Mouse (Mus musculus) gastrocnemius, postnatal 10 days (tissue): ENCODE data around the gene Rab44. TPM values are rescaled to one million over a fixed set of nuclear protein-coding genes. Genes with fewer than 3 reads are reported as not detected.
A peak's percentile ranks its signal among the peaks of the same experiment; 100 is the strongest.

Experiments
- DNase-seq: peaks from one replicate; pipeline ENCODE4 v3.0.0; 2021; ENCODE audit warnings: mixed read lengths
- total RNA-seq, 2 experiments: library from RNA; stranded (reverse); gene quantifications; 2 replicates each; pipeline ENCODE4 v1.2.3; 2021

The Rab44 gene
- total RNA-seq, 2 experiments from 2014 or later, result 0.68 to 1.6 TPM

- no peak for DNase-seq
Measured at GRCm38 (mm10) chr17:29168996-29169601, 55.2 kb downstream of the Rab44 start.

GRCm38 (mm10) chr17:29170431-29171000 is 56.6 kb downstream of the Rab44 start:
- no peak for DNase-seq

DNA sequence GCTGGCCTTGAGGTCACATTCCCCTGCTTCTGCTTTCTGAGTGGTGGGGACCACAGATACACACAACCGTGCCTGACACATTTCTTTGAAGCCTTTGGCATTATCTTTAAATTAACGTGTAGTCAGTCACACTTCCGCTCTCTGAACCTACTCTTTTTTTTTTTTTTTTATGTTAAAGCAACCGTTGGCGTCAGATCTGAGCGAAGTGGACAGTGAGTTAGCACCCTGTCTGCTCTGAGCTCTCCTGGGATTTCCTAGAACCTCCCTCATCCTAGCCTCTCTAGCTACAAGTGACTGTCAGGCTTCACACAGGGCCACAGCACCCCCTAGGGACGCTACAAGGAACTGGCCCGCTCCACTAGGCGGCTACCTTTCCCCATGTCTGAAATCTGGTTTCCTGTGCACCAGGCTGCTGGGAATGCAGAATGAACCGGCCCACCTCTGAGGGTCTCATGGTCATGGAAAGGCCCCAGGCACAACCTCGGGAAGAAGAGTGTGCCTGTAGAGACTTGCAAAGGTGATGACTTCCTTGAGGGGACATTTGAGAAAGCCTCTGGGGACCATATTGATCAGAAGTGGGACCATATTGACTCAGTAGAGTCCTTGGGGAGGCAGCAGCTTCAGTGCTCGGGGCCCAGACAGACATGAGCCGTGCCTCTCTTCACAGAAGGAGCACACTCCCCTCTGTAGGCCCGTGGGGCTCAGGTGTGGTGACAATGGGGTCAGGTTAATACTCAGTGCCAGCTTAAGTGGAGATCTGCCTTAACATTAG is 57.2 kb downstream of the Rab44 start:
- peak; percentile 84 for DNase-seq

DNA sequence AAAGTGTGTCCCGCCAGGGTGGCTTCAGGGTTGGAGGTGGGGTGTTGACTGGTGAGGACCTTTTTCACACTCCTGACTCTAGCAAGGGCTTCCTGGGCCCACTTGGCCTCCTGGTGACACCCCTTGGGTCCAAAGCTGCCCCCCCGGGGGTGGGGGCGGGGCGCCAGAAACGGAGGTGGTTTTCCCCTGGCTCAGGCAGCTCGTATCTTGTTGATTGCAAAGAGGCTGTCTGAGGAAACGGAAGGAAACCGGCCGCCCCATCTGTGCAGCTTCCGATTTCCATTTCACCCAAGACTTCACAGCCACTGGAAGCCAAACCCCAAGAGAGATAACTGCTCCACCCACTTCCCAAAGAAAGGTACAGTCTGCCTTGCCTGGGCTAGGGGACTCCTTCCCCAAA is 58.1 kb downstream of the Rab44 start:
- DNase-seq, result no peak

- no peak for DNase-seq
Measured at GRCm38 (mm10) chr17:29173165-29173564, 59.2 kb downstream of the Rab44 start.

GRCm38 (mm10) chr17:29175693-29176092 is 61.7 kb downstream of the Rab44 start:
- DNase-seq, result no peak

GRCm38 (mm10) chr17:29176391-29177267 is 62.7 kb downstream of the Rab44 start:
- DNase-seq, result peak; percentile 81

DNA sequence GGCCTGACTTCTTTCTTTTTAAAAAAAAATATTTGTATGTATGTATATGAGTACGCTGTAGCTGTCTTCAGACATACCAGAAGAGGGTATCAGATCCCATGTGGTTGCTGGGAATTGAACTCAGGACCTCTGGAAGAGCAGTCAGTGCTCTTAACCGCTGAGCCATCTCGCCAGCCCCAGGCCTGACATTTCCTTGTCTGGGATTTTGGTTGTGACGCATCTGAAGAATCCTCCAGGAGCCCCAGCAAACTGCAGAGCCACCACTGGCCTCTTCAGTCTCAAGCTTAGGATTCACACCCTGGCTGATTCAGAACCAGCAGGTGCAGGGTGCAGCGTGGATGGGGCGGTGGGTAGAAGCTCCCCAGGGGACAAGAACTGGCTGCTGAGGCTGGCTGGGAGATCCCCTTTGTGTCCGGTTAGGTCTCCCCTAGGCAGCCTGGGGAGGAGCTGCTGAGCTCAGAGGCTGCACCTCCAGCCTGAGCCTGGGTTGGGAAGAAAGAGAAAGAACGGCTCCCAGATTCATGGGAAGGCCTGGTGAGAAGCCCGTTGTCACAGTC is 64.6 kb downstream of the Rab44 start:
- no peak for DNase-seq

GRCm38 (mm10) chr17:29179917-29180316 is 66.0 kb downstream of the Rab44 start:
- DNase-seq, result no peak

GRCm38 (mm10) chr17:29180406-29181127 is 66.6 kb downstream of the Rab44 start:
- no peak for DNase-seq

DNA sequence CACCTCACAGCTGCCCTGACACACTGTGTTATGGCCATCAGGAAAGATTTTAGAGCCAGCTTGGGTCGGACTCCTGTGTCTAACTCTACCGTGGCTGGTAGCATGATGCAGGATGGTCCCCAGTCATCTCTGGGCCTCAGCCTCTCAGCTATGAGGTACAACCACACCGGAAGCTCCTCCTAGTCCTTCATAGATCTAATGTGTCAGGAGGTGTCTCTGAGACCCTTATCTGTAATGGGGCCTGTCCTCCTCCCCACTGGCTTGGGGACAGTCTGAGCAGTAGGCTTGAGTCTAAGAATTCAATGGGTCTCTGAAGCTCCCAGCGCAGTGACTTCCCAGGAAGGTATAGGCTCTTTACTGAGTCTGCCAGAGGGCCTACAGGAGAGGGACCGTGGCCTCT is 67.8 kb downstream of the Rab44 start:
- no peak for DNase-seq

DNA sequence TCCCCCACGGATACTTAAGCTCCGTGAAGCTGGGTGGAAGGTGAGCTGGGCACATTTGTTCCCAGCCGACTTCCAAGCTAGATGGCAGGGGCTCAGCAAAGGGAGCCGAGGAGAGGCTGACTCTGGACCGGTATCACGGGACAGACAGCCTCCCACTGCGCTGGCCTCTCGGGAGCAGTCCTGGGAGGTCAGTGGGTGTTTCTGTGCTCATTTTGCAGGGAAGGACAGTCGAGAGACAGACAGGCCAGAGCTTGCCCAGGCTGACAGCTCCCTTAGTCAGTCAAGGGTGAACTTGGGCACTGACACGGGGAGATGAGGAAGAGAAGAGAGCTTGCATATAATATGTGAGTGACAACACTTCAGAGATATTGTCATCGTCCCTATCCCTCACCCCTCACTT is 69.2 kb downstream of the Rab44 start:
- DNase-seq, result no peak

- no peak for DNase-seq
Measured at GRCm38 (mm10) chr17:29185376-29186046, 71.6 kb downstream of the Rab44 start.

- DNase-seq, result no peak
Measured at GRCm38 (mm10) chr17:29186989-29187859, 73.3 kb downstream of the Rab44 start.

DNA sequence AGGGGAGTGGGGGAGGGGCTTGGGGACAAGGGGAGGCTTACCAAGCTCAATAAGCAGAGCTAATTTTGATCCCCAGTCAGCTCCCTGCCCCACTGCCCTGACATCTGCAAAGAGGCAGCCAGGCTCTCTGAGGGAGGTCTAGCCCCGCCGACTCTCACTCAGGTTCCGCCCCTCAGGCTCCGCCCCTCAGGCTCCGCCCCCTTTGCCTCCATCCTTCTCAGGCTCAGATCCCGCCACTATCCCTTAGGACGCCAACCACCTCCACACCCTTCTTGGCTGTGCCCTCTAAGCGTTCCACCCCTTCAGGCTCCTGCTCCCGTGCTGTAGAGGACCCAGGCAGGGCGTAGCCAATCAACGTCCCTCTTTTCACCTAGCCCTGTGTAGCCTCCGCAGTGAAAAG is 75.0 kb downstream of the Rab44 start:
- DNase-seq, result no peak

- DNase-seq, result no peak
Measured at GRCm38 (mm10) chr17:29195579-29195978, 81.6 kb downstream of the Rab44 start.
